Mouse (Mus musculus) spleen, adult 18-20 months (tissue): ENCODE results near the gene Cs.
A peak's percentile ranks its signal among the peaks of the same experiment; 100 is the strongest.
"Not testable (repeated sequence)": the region's sequence is repeated elsewhere in the genome, so short reads cannot be mapped to it uniquely, and the experiment has no call there.

ENCODE experiments used
- DNase-seq, 2 experiments: peaks; one replicate each; pipeline ENCODE4 v3.0.0; 2022; ENCODE audit warnings: mixed read lengths in 2 of 2

Gene Cs

GRCm38 (mm10) chr10:128337306-128338181 is at the start of gene Cs:
TSS of gene Cs (plus strand) at chr10:128337734.
- peak; percentile 94 to 96 for DNase-seq

GRCm38 (mm10) chr10:128290594-128290993 is 46.9 kb upstream of the Cs start:
- DNase-seq = not testable (repeated sequence)

- no peak for DNase-seq
Measured at GRCm38 (mm10) chr10:128296370-128297090, 41.0 kb upstream of the Cs start.

- no peak for DNase-seq
Measured at GRCm38 (mm10) chr10:128297221-128297620, 40.3 kb upstream of the Cs start.

- no peak for DNase-seq
Measured at GRCm38 (mm10) chr10:128297622-128298021, 39.9 kb upstream of the Cs start.

- DNase-seq = no peak
Measured at GRCm38 (mm10) chr10:128298243-128298642, 39.3 kb upstream of the Cs start.

- no peak for DNase-seq
Measured at GRCm38 (mm10) chr10:128298702-128299171, 38.8 kb upstream of the Cs start, which contains the start of gene Il23a. TSS of gene Il23a (minus strand) at chr10:128298752.

GRCm38 (mm10) chr10:128302357-128302756 is 35.2 kb upstream of the Cs start:
- no peak for DNase-seq

- DNase-seq = no peak
Measured at GRCm38 (mm10) chr10:128302785-128303125, 34.8 kb upstream of the Cs start.

- DNase-seq = peak; percentile 98 to 99
Measured at GRCm38 (mm10) chr10:128303126-128304021, 34.2 kb upstream of the Cs start, which contains the start of gene Pan2. TSS of gene Pan2 (plus strand) at chr10:128303335.

- DNase-seq = no peak
Measured at GRCm38 (mm10) chr10:128309654-128310053, 27.9 kb upstream of the Cs start.

GRCm38 (mm10) chr10:128310177-128310576 is 27.4 kb upstream of the Cs start:
- no peak for DNase-seq

- no peak for DNase-seq
Measured at GRCm38 (mm10) chr10:128310902-128311301, 26.6 kb upstream of the Cs start.

GRCm38 (mm10) chr10:128315578-128315977 is 22.0 kb upstream of the Cs start:
- DNase-seq = no peak

GRCm38 (mm10) chr10:128321641-128322040 is 15.9 kb upstream of the Cs start:
- DNase-seq = no peak

GRCm38 (mm10) chr10:128322141-128323108 is 15.1 kb upstream of the Cs start, which contains the start of gene Cnpy2:
TSS of gene Cnpy2 (plus strand) at chr10:128322459.
- DNase-seq = peak; percentile 58 to 72

GRCm38 (mm10) chr10:128323516-128323915 is 14.0 kb upstream of the Cs start:
- no peak for DNase-seq

- no peak for DNase-seq
Measured at GRCm38 (mm10) chr10:128326825-128327224, 10.7 kb upstream of the Cs start.

GRCm38 (mm10) chr10:128327610-128328009 is 9.9 kb upstream of the Cs start:
- DNase-seq = no peak

- not testable (repeated sequence) for DNase-seq
Measured at GRCm38 (mm10) chr10:128332358-128333249, 4.9 kb upstream of the Cs start.
